Mouse (Mus musculus) MEL (cell line): ENCODE measurements at regions not wholly inside any gene's neighbourhood (a gene's known extent, or its start where the extent isn't known, plus 50 kb on each side); places are given as distances from the start of the nearest gene placed in this dataset.

ENCODE experiments used
- DNase-seq: peaks from one replicate; pipeline ENCODE4 v3.0.0; 2011; ENCODE audit warnings: low read depth, low spot score
- H3K27ac ChIP-seq: 2 replicates; pipeline ENCODE4 v1.5.1; 2012; ENCODE audit warnings: low read depth, mild to moderate bottlenecking, control low read depth, low read length, moderate library complexity; ENCODE audit not compliant: control insufficient read depth
- H3K27me3 ChIP-seq, 2 experiments: fragments of 150-350 bp in 1 of 2; sonication (generic) in 1 of 2; 2 replicates each; pipeline ENCODE4 v1.6.1; 2012; ENCODE audit warnings: low read length in 2 of 2, mild to moderate bottlenecking in 2 of 2, improper control_type of control experiment in 1 of 2, moderate library complexity in 1 of 2; ENCODE audit not compliant: insufficient read depth in 2 of 2, control insufficient read depth in 1 of 2
- H3K36me3 ChIP-seq, 2 experiments: 2 replicates each; pipeline ENCODE4 v1.6.1; 2012 to 2014; ENCODE audit warnings: low read length in 2 of 2, improper control_type of control experiment in 1 of 2, inconsistent platforms in 1 of 2, mild to moderate bottlenecking in 1 of 2; ENCODE audit not compliant: insufficient read depth in 2 of 2, control insufficient read depth in 1 of 2
- H3K4me1 ChIP-seq, 2 experiments: fragments of 150-350 bp in 1 of 2; sonication (generic) in 1 of 2; 2 replicates each; pipeline ENCODE4 v1.6.1; 2012; ENCODE audit warnings: low read length in 2 of 2, improper control_type of control experiment in 1 of 2, mild to moderate bottlenecking in 1 of 2; ENCODE audit not compliant: insufficient read depth in 2 of 2, control insufficient read depth in 1 of 2
- H3K4me3 ChIP-seq, 2 experiments: fragments of 150-350 bp in 1 of 2; sonication (generic) in 1 of 2; 2 replicates each; pipeline ENCODE4 v1.5.1; 2012; ENCODE audit warnings: low read depth in 2 of 2, low read length in 2 of 2, mild to moderate bottlenecking in 2 of 2, moderate library complexity in 2 of 2, control low read depth in 1 of 2, improper control_type of control experiment in 1 of 2; ENCODE audit not compliant: control insufficient read depth in 1 of 2, insufficient read depth in 1 of 2
- H3K79me2 ChIP-seq: 2 replicates; pipeline ENCODE4 v1.6.1; 2012; ENCODE audit warnings: mild to moderate bottlenecking, low read length, moderate library complexity; ENCODE audit not compliant: control insufficient read depth, poor library complexity, insufficient read depth
- H3K9ac ChIP-seq: 2 replicates; pipeline ENCODE4 v1.6.1; 2012; ENCODE audit warnings: low read depth, mild to moderate bottlenecking, control low read depth, low read length, moderate library complexity; ENCODE audit not compliant: control insufficient read depth, poor library complexity, severe bottlenecking
- H3K9me3 ChIP-seq: fragments of 150-350 bp; sonication (generic); replicated peaks from 2 replicates; pipeline ENCODE4 v1.6.1; 2012; ENCODE audit warnings: mild to moderate bottlenecking, low read length, improper control_type of control experiment, moderate library complexity; ENCODE audit not compliant: insufficient read depth
- BHLHE40 ChIP-seq: IDR thresholded peaks from 2 replicates; pipeline ENCODE4 v1.6.1; 2012; ENCODE audit warnings: low read depth, mild to moderate bottlenecking, inconsistent platforms, low read length, improper control_type of control experiment, borderline replicate concordance
- CHD1 ChIP-seq: IDR thresholded peaks from 2 replicates; pipeline ENCODE4 v1.6.1; 2012; ENCODE audit warnings: low read depth, mild to moderate bottlenecking, inconsistent platforms, low read length, improper control_type of control experiment
- CTCF ChIP-seq, 3 experiments: IDR thresholded peaks in 2 of 3; conservative IDR thresholded peaks in 1 of 3; 2 replicates each; pipeline ENCODE4 v1.5.1; 2011 to 2012; ENCODE audit warnings: low read length in 3 of 3, low read depth in 2 of 3, mild to moderate bottlenecking in 2 of 3, improper control_type of control experiment in 1 of 3, inconsistent platforms in 1 of 3, mixed read lengths in 1 of 3, moderate library complexity in 1 of 3; ENCODE audit not compliant: control insufficient read depth in 1 of 3, insufficient read depth in 1 of 3, poor library complexity in 1 of 3, severe bottlenecking in 1 of 3
- EP300 ChIP-seq, 2 experiments: IDR thresholded peaks; 2 replicates each; pipeline ENCODE4 v1.6.1; 2011; ENCODE audit warnings: improper control_type of control experiment in 2 of 2, low read length in 2 of 2, low read depth in 1 of 2, mild to moderate bottlenecking in 1 of 2
- ETS1 ChIP-seq: IDR thresholded peaks from 2 replicates; pipeline ENCODE4 v1.6.1; 2012; ENCODE audit warnings: low read depth, mild to moderate bottlenecking, inconsistent platforms, low read length, improper control_type of control experiment, moderate library complexity
- JUND ChIP-seq: IDR thresholded peaks from 2 replicates; pipeline ENCODE4 v1.6.1; 2011; ENCODE audit warnings: low read depth, mild to moderate bottlenecking, improper control_type of control experiment, low read length
- KAT2A ChIP-seq: conservative IDR thresholded peaks from 2 replicates; pipeline ENCODE4 v1.6.1; 2012; ENCODE audit warnings: low read depth, low read length, improper control_type of control experiment, inconsistent platforms
- MAFK ChIP-seq: IDR thresholded peaks from 2 replicates; pipeline ENCODE4 v1.6.1; 2011; ENCODE audit warnings: low read depth, mild to moderate bottlenecking, low read length, improper control_type of control experiment, borderline replicate concordance
- MAZ ChIP-seq: IDR thresholded peaks from 2 replicates; pipeline ENCODE4 v1.6.1; 2012; ENCODE audit warnings: low read depth, mild to moderate bottlenecking, inconsistent platforms, low read length, improper control_type of control experiment
- MEF2A ChIP-seq: IDR thresholded peaks from 2 replicates; pipeline ENCODE4 v1.6.1; 2014; ENCODE audit warnings: low read depth, mild to moderate bottlenecking, inconsistent platforms, low read length, improper control_type of control experiment; ENCODE audit not compliant: poor library complexity, insufficient replicate concordance, severe bottlenecking; ENCODE audit errors: extremely low read depth
- MYC ChIP-seq: IDR thresholded peaks from 2 replicates; pipeline ENCODE4 v1.6.1; 2011; ENCODE audit warnings: low read depth, mild to moderate bottlenecking, low read length, improper control_type of control experiment, moderate library complexity
- NELFE ChIP-seq: IDR thresholded peaks from 2 replicates; pipeline ENCODE4 v1.6.1; 2011; ENCODE audit warnings: low read depth, low read length, improper control_type of control experiment
- POLR2AphosphoS2 ChIP-seq: IDR thresholded peaks from 2 replicates; pipeline ENCODE4 v1.6.1; 2011; ENCODE audit warnings: low read length, improper control_type of control experiment
- POLR2AphosphoS5 ChIP-seq: IDR thresholded peaks from 2 replicates; pipeline ENCODE4 v1.6.1; 2012; ENCODE audit warnings: low read depth, borderline replicate concordance, mild to moderate bottlenecking, inconsistent platforms, low read length, moderate library complexity, mixed read lengths
- RCOR1 ChIP-seq: IDR thresholded peaks from 2 replicates; pipeline ENCODE4 v1.6.1; 2012; ENCODE audit warnings: low read depth, mild to moderate bottlenecking, inconsistent platforms, low read length, improper control_type of control experiment
- SIN3A ChIP-seq: IDR thresholded peaks from 2 replicates; pipeline ENCODE4 v1.6.1; 2012; ENCODE audit warnings: low read length, improper control_type of control experiment, inconsistent platforms
- USF1 ChIP-seq: IDR thresholded peaks from 2 replicates; pipeline ENCODE4 v1.6.1; 2014; ENCODE audit warnings: low read depth, mild to moderate bottlenecking, inconsistent platforms, low read length, improper control_type of control experiment, moderate library complexity
- USF2 ChIP-seq, 2 experiments: IDR thresholded peaks; 2 replicates each; pipeline ENCODE4 v1.6.1; 2011 to 2012; ENCODE audit warnings: improper control_type of control experiment in 2 of 2, low read length in 2 of 2, borderline replicate concordance in 1 of 2, inconsistent platforms in 1 of 2, low read depth in 1 of 2, mild to moderate bottlenecking in 1 of 2; ENCODE audit not compliant: insufficient read depth in 1 of 2
- ZC3H11A ChIP-seq: IDR thresholded peaks from 2 replicates; pipeline ENCODE4 v1.6.1; 2012; ENCODE audit warnings: low read depth, mild to moderate bottlenecking, inconsistent platforms, low read length, improper control_type of control experiment
- ZKSCAN1 ChIP-seq: IDR thresholded peaks from 2 replicates; pipeline ENCODE4 v1.6.1; 2012; ENCODE audit warnings: low read depth, mild to moderate bottlenecking, inconsistent platforms, low read length, improper control_type of control experiment, moderate library complexity
- ZMIZ1 ChIP-seq: IDR thresholded peaks from 2 replicates; pipeline ENCODE4 v1.6.1; 2012; ENCODE audit warnings: low read depth, mild to moderate bottlenecking, inconsistent platforms, low read length, improper control_type of control experiment, moderate library complexity
- ZNF384 ChIP-seq: IDR thresholded peaks from 2 replicates; pipeline ENCODE4 v1.6.1; 2012; ENCODE audit warnings: low read depth, mild to moderate bottlenecking, inconsistent platforms, low read length, improper control_type of control experiment

DNA sequence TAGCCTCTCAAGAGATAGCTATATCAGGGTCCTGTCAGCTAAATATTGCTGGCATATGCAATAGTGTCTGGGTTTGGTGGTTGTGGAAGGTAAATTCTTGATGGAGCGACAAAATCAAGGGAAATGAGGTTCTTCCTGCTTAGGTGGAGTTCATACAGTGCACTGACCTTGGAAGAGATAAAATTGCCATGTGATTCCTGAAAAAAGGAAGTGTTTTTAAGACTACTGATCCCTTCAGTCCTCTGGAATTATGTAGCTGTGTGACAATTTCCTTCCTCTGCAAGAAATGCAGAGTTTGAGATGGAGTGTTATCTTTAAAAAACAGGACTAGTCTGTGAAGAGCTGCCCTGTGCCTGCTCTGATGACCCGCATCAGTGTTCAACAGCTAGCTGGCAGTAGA lies 83.5 kb upstream of the Ralgapa2 start:
- DNase-seq: no peak
- H3K79me2 ChIP-seq: no peaks in the 10 kb centered on the region
- H3K4me3 ChIP-seq: no peak overlapping the region
- no peak overlapping the region for H3K9ac ChIP-seq
- H3K36me3 ChIP-seq: no peaks in the 10 kb centered on the region
- no peaks in the 10 kb centered on the region for H3K27me3 ChIP-seq
- TF ChIP-seq MAFK (no peak), MEF2A (no peak), MAZ (no peak), KAT2A (no peak), ZC3H11A (no peak), MYC (no peak), SIN3A (no peak), CTCF (IDR thresholded peaks at IDR 0.05 in 2 of 3, conservative IDR thresholded peaks at IDR 0.05 in 1 of 3; ENCODE audit: control insufficient read depth in 1 of 3, insufficient read depth in 1 of 3, low read depth in 2 of 3, low read length in 3 of 3, poor library complexity in 1 of 3, severe bottlenecking in 1 of 3) (no peak), POLR2AphosphoS5 (no peak), JUND (no peak), USF1 (no peak)
- H3K9me3 ChIP-seq: no peaks in the 10 kb centered on the region
- no peak overlapping the region for H3K27ac ChIP-seq
- H3K4me1 ChIP-seq: peaks cover 0 to 4% of the 10 kb centered on the region in 2 experiments; a peak in 1 of 4 replicates

GRCm38 (mm10) chr2:146606170-146606569 lies 94.0 kb upstream of the Ralgapa2 start:
- H3K9me3 ChIP-seq: no peaks in the 10 kb centered on the region
- H3K27ac ChIP-seq: no peak overlapping the region
- no peak for TF ChIP-seq USF2 (IDR thresholded peaks at IDR 0.05; ENCODE audit: borderline replicate concordance in 1 of 2, insufficient read depth in 1 of 2, low read depth in 1 of 2, low read length in 2 of 2)
- TF ChIP-seq ZMIZ1: no peak
- TF ChIP-seq POLR2AphosphoS2: no peak
- TF ChIP-seq ETS1: peak; percentile 63
- TF ChIP-seq, all 39 proteins: peak for 1
- Histone ChIP-seq H3K36me3 (no peaks in the 10 kb centered on the region), H3K79me2 (no peaks in the 10 kb centered on the region), H3K4me1 (no peaks in the 10 kb centered on the region), H3K4me3 (peak overlapping the region; percentile 3 to 7; a peak in 3 of 4 replicates), H3K9ac (no peak overlapping the region), H3K27me3 (no peaks in the 10 kb centered on the region)
- peak; percentile 42 for DNase-seq

GRCm38 (mm10) chr2:146610896-146611295 lies 98.8 kb upstream of the Ralgapa2 start:
- Histone ChIP-seq H3K4me1 (no peaks in the 10 kb centered on the region), H3K79me2 (no peaks in the 10 kb centered on the region), H3K4me3 (no peak overlapping the region), H3K36me3 (no peaks in the 10 kb centered on the region), H3K9ac (no peak overlapping the region), H3K27ac (no peak overlapping the region), H3K27me3 (no peaks in the 10 kb centered on the region), H3K9me3 (no peaks in the 10 kb centered on the region)
- TF ChIP-seq RCOR1: no peak
- no peak for TF ChIP-seq EP300 (IDR thresholded peaks at IDR 0.05; ENCODE audit: low read depth in 1 of 2, low read length in 2 of 2)
- TF ChIP-seq USF2 (IDR thresholded peaks at IDR 0.05; ENCODE audit: borderline replicate concordance in 1 of 2, insufficient read depth in 1 of 2, low read depth in 1 of 2, low read length in 2 of 2): no peak
- no peak for TF ChIP-seq NELFE
- no peak for TF ChIP-seq ZKSCAN1
- no peak for TF ChIP-seq ZC3H11A
- TF ChIP-seq CHD1: no peak
- no peak for TF ChIP-seq JUND
- TF ChIP-seq BHLHE40: no peak
- TF ChIP-seq ZMIZ1: no peak
- no peak for TF ChIP-seq ZNF384
- no peak for TF ChIP-seq MEF2A
- DNase-seq: peak; percentile 18
